Mouse (Mus musculus) liver, embryonic 11.5 days (tissue): ENCODE measurements around the gene Ispd. TPM values are rescaled to one million over a fixed set of nuclear protein-coding genes. Genes with fewer than 3 reads are reported as not detected.

Experiments used
- ATAC-seq: fragments of 200-750 bp; cut with Nextera tagmentation; replicated peaks from 2 replicates; pipeline ENCODE4 v1.8.0; 2017; ENCODE audit warnings: moderate number of reproducible peaks, mild to moderate bottlenecking, moderate TSS enrichment, moderate library complexity; ENCODE audit not compliant: low FRiP score
- DNase-seq: peaks from one replicate; pipeline ENCODE4 v3.0.0-alpha.2; 2017; ENCODE audit warnings: low spot score
- H3K27ac ChIP-seq: fragments of 300-500 bp; sonication (generic); 2 replicates; pipeline ENCODE4 v1.5.1; 2014; ENCODE audit warnings: mild to moderate bottlenecking, low read depth, low read length, control low read depth
- H3K27me3 ChIP-seq: fragments of 300-500 bp; sonication (generic); replicated peaks from 2 replicates; pipeline ENCODE4 v1.6.1; 2014; ENCODE audit warnings: low read length, mixed read lengths; ENCODE audit not compliant: control insufficient read depth, insufficient read depth
- H3K36me3 ChIP-seq: fragments of 300-500 bp; sonication (generic); 2 replicates; pipeline ENCODE4 v1.6.1; 2014; ENCODE audit warnings: mild to moderate bottlenecking, low read length, moderate library complexity, mixed read lengths; ENCODE audit not compliant: control insufficient read depth, insufficient read depth
- H3K4me1 ChIP-seq: fragments of 300-500 bp; sonication (generic); replicated peaks from 2 replicates; pipeline ENCODE4 v1.6.1; 2014; ENCODE audit warnings: low read length, mixed read lengths; ENCODE audit not compliant: control insufficient read depth, insufficient read depth
- H3K4me2 ChIP-seq: fragments of 300-500 bp; sonication (generic); 2 replicates; pipeline ENCODE4 v1.6.1; 2014; ENCODE audit warnings: mild to moderate bottlenecking, control low read depth, moderate library complexity
- H3K4me3 ChIP-seq: fragments of 300-500 bp; sonication (generic); 2 replicates; pipeline ENCODE4 v1.5.1; 2014; ENCODE audit warnings: low read depth, low read length, control low read depth
- H3K9ac ChIP-seq: fragments of 300-500 bp; sonication (generic); 2 replicates; pipeline ENCODE4 v1.6.1; 2014; ENCODE audit warnings: low read depth, low read length, control low read depth
- H3K9me3 ChIP-seq: fragments of 300-500 bp; sonication (generic); 2 replicates; pipeline ENCODE4 v1.6.1; 2016; ENCODE audit warnings: low read length, inconsistent platforms, mixed read lengths; ENCODE audit not compliant: control insufficient read depth
- WGBS: fragments of 180-500 bp; shearing (Covaris S2); extraction: QIAGEN DNeasy Blood & Tissue Kit; methylation state at CpG from one replicate; pipeline ENCODE4 v1.1.7; 2014; 5-methylcytosine and 5-hydroxymethylcytosine counted together
- polyA plus RNA-seq: library from polyadenylated mRNA; unstranded; fragments of >200 nt; fragmentation: Nextera tagmentation; extraction: Ambion mirVana; gene quantifications from 2 replicates; pipeline ENCODE4 v1.2.1, GENCODE M21; 2014

The Ispd gene
- polyA plus RNA-seq, 1 experiment from 2014 or later: 5.0 TPM

DNA sequence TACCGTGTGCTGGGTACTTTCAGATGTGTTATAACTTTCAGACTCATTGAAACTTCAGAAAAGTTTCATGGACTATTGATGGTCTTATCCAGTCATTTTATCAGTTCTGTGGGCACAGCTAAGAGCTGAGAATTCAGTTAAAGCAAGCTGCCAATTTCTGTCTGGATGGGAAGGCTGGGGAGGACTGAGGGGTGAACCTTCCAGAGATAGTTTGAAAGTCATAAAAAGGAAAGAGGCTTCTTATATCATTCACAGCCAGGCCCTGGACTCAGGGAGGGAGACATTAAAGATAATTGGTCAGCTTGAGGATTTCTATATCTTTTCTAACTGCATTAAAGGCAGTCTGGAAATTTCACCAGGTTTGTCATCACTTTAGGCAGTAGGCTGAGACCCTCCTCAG lies 185.7 kb downstream of the Ispd start:
- H3K27ac ChIP-seq: no peak overlapping the region
- H3K9me3 ChIP-seq: no peaks in the 10 kb centered on the region
- H3K36me3 ChIP-seq: no peaks in the 10 kb centered on the region
- H3K4me2 ChIP-seq: no peak overlapping the region
- H3K9ac ChIP-seq: no peak overlapping the region
- no peaks in the 10 kb centered on the region for H3K4me1 ChIP-seq
- H3K27me3 ChIP-seq: no peaks in the 10 kb centered on the region
- WGBS: 86% methylated on average over 1 of the region's 1 CpGs
- ATAC-seq: no peak
- DNase-seq: no peak
- H3K4me3 ChIP-seq: no peak overlapping the region

DNA sequence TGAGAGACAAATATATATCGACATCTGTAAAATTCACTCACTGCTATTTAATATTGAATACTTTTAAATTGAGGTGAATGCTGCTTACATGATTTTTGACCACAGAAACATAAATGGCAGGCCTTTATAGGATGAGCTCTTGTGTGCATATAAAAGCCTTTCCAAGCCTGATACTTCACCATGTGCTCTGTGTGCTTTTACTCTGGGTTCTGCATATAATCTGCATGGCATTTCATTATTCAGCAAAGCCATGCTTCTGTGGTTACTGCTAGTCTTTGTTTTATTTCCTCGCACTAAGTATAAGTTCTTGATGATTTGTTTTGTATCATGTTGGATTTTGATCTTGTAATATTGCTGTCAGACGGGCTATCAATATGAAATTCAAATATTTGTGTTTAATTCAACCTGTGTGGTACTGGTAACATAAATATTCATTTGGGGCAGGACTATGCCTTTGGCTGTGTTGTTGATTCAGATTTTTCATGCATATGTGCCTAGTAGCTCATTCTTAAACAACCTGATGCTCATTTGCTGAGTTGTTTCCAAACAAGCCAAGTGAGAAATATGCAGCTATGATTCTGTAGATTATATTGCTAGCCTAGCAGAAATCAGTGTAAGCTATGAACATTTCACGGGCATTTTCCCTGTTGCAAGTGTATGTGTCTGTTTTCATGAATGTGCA lies 189.3 kb downstream of the Ispd start:
- 85% methylated on average over 4 of the region's 4 CpGs for WGBS
- DNase-seq (no peak), ATAC-seq (no peak)
- H3K36me3 ChIP-seq: no peaks in the 10 kb centered on the region
- no peak overlapping the region for H3K9ac ChIP-seq
- no peak overlapping the region for H3K4me3 ChIP-seq
- no peaks in the 10 kb centered on the region for H3K27me3 ChIP-seq
- no peaks in the 10 kb centered on the region for H3K9me3 ChIP-seq
- H3K4me1 ChIP-seq: no peaks in the 10 kb centered on the region
- no peak overlapping the region for H3K4me2 ChIP-seq
- no peak overlapping the region for H3K27ac ChIP-seq

DNA sequence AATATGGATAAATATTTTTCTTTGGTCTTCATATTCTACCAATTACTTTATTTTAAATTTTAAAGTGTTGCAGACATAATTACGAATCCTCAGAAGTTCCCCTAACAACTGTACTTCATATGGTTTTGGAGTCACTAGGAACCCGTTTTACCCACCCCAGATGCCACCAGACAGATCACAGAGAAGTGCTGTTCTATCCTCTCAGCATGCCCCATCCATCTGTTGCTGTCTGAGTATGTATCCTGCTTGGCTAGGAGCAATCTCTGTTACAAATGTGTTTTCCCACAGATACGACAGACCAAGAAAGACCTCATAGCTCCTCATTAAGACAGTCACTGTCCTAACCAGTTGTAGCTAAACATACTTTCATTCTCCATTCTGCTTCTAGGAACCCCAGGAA lies 203.6 kb downstream of the Ispd start:
- no peak for ATAC-seq
- Histone ChIP-seq H3K9ac (no peak overlapping the region), H3K9me3 (no peaks in the 10 kb centered on the region), H3K36me3 (no peaks in the 10 kb centered on the region), H3K27ac (no peak overlapping the region), H3K4me2 (no peak overlapping the region), H3K4me3 (no peak overlapping the region), H3K4me1 (no peaks in the 10 kb centered on the region), H3K27me3 (no peaks in the 10 kb centered on the region)
- WGBS: 64% methylated on average over 3 of the region's 3 CpGs
- DNase-seq: no peak

DNA sequence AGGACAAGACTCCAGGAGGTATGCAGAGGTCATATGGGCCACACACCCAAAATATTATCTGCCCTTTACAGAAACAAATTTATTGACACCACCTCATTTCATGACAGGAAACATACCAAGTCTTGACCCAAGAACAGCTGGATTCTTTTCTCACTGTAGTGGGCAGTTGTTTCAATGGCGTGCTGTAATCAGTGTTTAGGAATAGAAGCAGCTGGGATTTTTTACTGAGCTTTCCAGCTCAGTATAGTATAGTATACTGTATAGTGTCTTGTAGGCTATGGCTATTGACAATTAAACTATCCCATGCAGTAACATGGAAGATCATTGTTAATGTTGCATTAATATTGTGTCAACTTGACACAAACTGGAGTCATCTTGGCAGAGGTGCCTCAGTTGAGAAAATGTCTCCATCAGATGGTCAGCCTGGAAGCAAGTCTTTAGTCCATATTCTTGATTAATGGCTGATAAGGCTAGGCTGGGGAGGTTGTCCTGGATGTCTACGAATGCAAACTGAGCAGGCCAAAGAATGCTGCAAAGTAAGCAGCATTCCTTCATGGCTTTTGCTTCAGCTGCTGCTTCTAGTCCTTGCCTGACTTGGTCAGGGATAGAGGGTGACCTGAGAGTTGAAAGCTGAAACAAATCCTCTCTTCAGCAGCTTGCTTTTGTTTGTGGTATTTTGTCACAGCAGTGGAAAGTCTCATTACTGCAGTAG lies 216.4 kb downstream of the Ispd start:
- no peak overlapping the region for H3K4me3 ChIP-seq
- H3K9ac ChIP-seq: no peak overlapping the region
- H3K4me2 ChIP-seq: no peak overlapping the region
- WGBS: 75% methylated on average over 2 of the region's 2 CpGs
- H3K9me3 ChIP-seq: no peaks in the 10 kb centered on the region
- ATAC-seq (no peak), DNase-seq (no peak)
- H3K27ac ChIP-seq: no peak overlapping the region
- no peaks in the 10 kb centered on the region for H3K27me3 ChIP-seq
- H3K36me3 ChIP-seq: no peaks in the 10 kb centered on the region
- H3K4me1 ChIP-seq: no peaks in the 10 kb centered on the region

DNA sequence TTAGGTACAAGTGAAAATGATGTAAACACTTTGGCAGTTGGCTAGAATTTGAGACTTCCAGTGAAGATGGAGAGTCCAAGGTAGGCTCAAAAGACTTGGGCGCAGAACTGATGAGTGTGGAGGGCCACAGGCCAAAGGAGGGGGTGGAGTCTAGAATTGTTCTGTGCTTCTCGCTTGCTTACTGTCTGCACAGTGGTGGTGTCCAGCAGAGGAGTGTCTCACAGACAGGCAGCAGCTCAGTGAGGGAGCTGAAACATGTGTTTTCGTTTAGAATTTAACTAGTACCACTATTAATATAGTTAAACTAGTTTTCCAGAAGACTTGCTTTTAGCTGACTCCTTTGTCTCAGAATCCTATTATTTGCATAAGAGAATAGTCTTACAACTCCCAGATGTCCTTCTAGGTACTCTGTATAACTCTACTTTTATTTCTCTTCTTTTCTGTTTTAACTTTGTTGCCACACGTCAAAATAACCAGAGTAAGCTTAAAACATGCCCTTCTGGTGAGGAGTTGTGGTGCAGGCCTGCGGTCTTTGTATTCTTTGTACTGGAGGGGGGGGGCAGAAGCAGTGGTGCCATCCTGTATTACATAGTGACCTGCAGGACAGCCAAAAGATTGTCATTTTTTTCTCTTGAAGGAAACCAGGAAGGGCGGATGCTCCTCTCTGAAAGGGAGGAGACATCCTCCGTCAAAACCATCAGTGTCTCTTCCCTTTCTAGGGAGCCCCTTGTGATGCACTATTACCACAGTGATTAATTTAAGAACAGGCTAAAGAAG lies 240.9 kb downstream of the Ispd start:
- H3K27ac ChIP-seq: no peak overlapping the region
- H3K9me3 ChIP-seq: no peaks in the 10 kb centered on the region
- H3K4me3 ChIP-seq: no peak overlapping the region
- 76% methylated on average over 7 of the region's 7 CpGs for WGBS
- no peak overlapping the region for H3K9ac ChIP-seq
- DNase-seq (no peak), ATAC-seq (no peak)
- no peak overlapping the region for H3K4me2 ChIP-seq
- H3K36me3 ChIP-seq: no peaks in the 10 kb centered on the region
- no peaks in the 10 kb centered on the region for H3K27me3 ChIP-seq
- no peaks in the 10 kb centered on the region for H3K4me1 ChIP-seq

DNA sequence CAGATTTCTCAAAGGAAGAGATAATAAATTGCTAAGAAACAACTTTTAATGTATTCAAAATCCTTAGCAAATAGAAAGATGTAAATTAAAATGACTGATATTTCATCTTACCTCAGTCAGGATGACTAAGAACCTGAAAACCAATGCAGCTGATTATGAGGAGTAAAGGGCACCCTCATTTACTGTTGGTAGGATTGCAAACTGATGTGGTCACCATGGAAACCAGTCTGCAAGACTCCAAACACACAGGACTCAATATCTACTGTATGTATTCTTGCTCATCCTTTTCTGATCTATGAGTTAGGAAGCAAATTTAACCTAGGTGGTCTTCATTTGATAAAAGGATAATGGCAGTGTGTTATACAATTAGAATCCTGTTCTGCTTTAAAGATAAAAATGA lies 246.0 kb downstream of the Ispd start:
- DNase-seq (no peak), ATAC-seq (no peak)
- Histone ChIP-seq H3K27ac (no peak overlapping the region), H3K4me1 (no peaks in the 10 kb centered on the region), H3K9ac (no peak overlapping the region), H3K36me3 (no peaks in the 10 kb centered on the region), H3K27me3 (no peaks in the 10 kb centered on the region), H3K9me3 (no peaks in the 10 kb centered on the region), H3K4me3 (no peak overlapping the region), H3K4me2 (no peak overlapping the region)

DNA sequence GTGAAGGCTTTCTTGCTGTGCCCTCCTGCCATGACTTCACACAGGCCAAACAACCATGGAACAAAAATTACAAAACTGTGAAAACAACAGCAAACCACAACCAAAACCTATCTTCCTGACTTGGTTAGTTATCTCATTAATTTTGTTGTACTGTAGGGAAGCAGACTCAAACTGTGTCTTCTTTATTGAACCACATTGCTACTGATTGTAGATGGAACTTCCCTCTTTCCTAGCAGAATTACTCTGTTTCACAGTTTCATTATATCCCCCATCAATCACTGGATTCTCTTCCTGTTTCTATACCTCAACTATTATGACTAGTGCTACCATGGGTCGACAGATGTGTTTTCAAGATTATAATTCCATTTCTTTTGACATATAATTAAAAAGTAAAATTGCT lies 251.2 kb downstream of the Ispd start:
- H3K27ac ChIP-seq: no peak overlapping the region
- DNase-seq: no peak
- 73% methylated on average over 1 of the region's 1 CpGs for WGBS
- H3K9ac ChIP-seq: no peak overlapping the region
- no peaks in the 10 kb centered on the region for H3K4me1 ChIP-seq
- H3K36me3 ChIP-seq: no peaks in the 10 kb centered on the region
- H3K4me2 ChIP-seq: no peak overlapping the region
- H3K9me3 ChIP-seq: no peaks in the 10 kb centered on the region
- no peak for ATAC-seq
- H3K27me3 ChIP-seq: no peaks in the 10 kb centered on the region
- H3K4me3 ChIP-seq: no peak overlapping the region

DNA sequence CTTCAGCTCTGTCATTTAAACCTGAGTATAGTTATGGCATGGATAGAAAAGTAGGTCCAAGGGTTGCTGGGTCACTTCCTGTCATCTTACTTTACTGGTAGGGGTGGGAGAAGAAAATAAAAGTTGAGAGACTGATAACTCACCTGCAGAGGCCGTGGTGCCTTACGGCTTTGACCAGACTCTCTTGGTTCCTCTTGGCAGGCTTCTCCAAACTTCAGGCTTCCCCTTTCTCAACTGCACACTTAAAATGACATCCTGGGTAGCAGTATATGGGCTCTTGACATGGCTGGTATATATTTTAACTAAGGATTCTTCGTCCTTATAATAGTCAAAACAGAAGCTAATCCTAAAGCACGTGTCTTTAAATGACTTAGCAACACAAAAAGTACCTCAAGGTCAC lies 266.3 kb downstream of the Ispd start:
- Histone ChIP-seq H3K4me1 (no peaks in the 10 kb centered on the region), H3K36me3 (no peaks in the 10 kb centered on the region), H3K9me3 (no peaks in the 10 kb centered on the region), H3K4me2 (no peak overlapping the region), H3K27ac (no peak overlapping the region), H3K4me3 (no peak overlapping the region), H3K9ac (no peak overlapping the region), H3K27me3 (no peaks in the 10 kb centered on the region)
- no peak for ATAC-seq
- WGBS: 80% methylated on average over 4 of the region's 4 CpGs
- no peak for DNase-seq
